Mouse (Mus musculus) lung, embryonic 16.5 days (tissue): ENCODE results near the gene Ednra. TPM values are rescaled to one million over a fixed set of nuclear protein-coding genes. Genes with fewer than 3 reads are reported as not detected.

Experiments
- polyA plus RNA-seq: library from polyadenylated mRNA; unstranded; fragments of >200 nt; fragmentation: Nextera tagmentation; extraction: Ambion mirVana; gene quantifications from 2 replicates; pipeline ENCODE4 v1.2.1, GENCODE M21; 2015

The Ednra gene
- polyA plus RNA-seq, 1 experiment from 2014 or later: 113 TPM

Other genes starting within 250 kb of the Ednra start
- gene Arhgap10, start 206.5 kb downstream of the Ednra start, polyA plus RNA-seq: 22.2 and 23.1 TPM in 2 replicates
- 17.1 and 19.6 TPM in 2 replicates for gene Prmt9, start 175.1 kb downstream of the Ednra start, polyA plus RNA-seq
- 26.0 and 30.1 TPM in 2 replicates for gene Tmem184c, start 113.8 kb downstream of the Ednra start, polyA plus RNA-seq